Mouse (Mus musculus): ENCODE measurements around the gene Psmc1. TPM values are rescaled to one million over a fixed set of nuclear protein-coding genes. Genes with fewer than 3 reads are reported as not detected.

The Psmc1 gene
- polyA plus RNA-seq, 1 experiment from 2014 or later, result 191 TPM

DNA sequence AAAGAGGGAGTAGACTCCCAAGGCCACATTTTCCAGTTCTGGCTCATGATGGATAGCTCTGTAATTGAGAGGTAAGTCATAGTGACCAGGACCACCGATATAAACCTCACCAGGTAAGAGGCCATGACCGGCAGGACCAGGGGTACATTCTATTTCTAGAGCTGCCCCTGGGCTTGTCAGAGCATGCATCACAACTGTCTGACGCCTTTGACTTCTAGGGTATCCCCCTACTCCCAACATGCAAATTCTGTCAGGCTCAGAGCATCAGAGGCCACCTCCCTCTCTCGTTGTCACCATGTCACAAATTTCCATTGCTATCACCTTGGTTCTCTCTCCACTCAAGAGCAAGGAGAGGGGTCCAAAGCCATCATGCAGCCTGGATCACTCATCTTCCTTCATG is 19.2 kb upstream of the Psmc1 start:
- ATAC-seq, result no peak
- DNase-seq (ENCODE audit: low read depth, low spot score), result no peak
- CTCF ChIA-PET, result no interaction called here
- H3K27me3 ChIP-seq, result peaks cover 49% of the 10 kb centered on the region
- POLR2A ChIA-PET, result no interaction called here
- no peak for TF ChIP-seq CTCF (IDR thresholded peaks at IDR 0.05)
- in situ Hi-C loops (cut with MboI; ENCODE audit: low pct_unique_long_range_greater_than_20kb), result no loop called here

DNA sequence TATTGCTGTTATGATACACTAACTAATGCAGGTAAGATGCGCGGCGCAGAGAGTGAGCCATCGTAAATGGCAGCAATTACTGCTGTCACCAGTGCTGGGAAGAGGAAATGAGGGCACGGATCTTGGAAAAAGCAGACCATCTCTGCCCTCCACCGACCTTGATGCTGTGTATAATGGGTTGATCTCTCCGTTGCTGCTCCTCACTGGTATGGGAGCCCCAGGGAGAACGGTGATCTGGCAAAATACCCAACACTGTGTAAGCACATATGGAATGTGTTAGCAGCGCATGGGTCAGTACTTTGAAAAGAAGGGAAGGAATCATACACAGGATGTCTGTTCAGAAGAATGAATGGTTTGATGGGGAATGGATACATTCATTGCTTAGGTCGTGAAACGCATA is 16.9 kb upstream of the Psmc1 start:
- H3K27me3 ChIP-seq, result peaks cover 33% of the 10 kb centered on the region
- DNase-seq (ENCODE audit: low read depth, low spot score) (no peak), ATAC-seq (no peak)
- in situ Hi-C loops (cut with MboI; ENCODE audit: low pct_unique_long_range_greater_than_20kb), result no loop called here
- ChIA-PET CTCF (no interaction called here), POLR2A (no interaction called here)
- TF ChIP-seq CTCF (IDR thresholded peaks at IDR 0.05), result no peak

DNA sequence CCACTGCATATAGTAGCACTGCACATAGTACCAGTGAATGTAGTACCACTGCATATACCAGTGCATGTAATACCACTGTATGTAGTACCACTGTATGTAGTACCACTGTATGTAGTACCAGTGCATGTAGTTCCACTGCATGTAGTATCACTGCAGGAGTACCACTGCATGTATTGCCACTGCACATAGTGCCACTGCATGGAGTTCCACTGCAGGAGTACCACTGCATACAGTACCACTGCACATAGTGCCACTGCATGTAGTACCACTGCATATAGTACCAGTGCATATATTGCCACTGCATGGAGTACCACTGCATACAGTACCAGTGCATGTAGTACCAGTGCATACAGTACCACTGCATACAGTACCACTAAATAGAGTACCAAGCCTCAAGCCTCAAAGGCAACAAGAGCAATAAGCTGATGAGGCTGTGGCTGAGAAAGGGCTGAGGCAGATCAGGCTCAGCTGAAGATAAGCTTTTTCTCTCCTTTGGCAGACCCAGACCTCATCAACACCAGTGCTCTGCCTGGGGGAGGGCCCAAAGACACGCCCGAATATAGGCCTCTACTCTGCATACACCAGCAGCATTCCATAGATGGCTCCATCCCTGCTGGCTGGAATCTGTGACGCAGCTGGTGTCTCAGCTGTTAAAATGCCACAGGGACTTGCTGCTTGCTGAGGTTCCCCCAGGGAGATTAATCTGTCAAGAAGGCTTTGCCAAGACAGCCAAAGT is 9.8 kb upstream of the Psmc1 start:
- ChIA-PET CTCF (no interaction called here), POLR2A (no interaction called here)
- no peak for DNase-seq (ENCODE audit: low read depth, low spot score)
- in situ Hi-C loops (cut with MboI; ENCODE audit: low pct_unique_long_range_greater_than_20kb), result loop anchor here (5.0 to 10.0 kb wide), 2 partner anchors 208 to 1015 kb away; no protein-coding TSS in a partner anchor
- ATAC-seq, result no peak
- no peaks in the 10 kb centered on the region for H3K27me3 ChIP-seq
- no peak for TF ChIP-seq CTCF (IDR thresholded peaks at IDR 0.05)

DNA sequence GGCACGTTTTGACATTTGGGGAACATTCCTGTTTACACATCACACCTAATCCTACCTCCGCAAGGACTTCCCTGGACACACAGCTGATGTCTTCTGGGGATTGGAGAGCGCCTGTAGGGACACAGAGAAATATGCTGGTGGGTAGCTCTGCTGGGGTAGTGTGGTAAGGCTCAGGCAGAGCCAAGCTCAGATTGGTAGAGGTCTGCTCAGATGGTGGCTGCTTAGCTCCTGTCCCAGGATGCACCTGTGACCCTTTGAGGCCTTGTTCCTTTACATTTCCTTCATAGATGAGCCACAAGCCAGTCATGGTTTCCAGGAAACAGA is 9.3 kb upstream of the Psmc1 start:
- no peak for DNase-seq (ENCODE audit: low read depth, low spot score)
- ChIA-PET CTCF (no interaction called here), POLR2A (no interaction called here)
- TF ChIP-seq CTCF (IDR thresholded peaks at IDR 0.05), result no peak
- H3K27me3 ChIP-seq, result no peaks in the 10 kb centered on the region
- ATAC-seq, result no peak
- in situ Hi-C loops (cut with MboI; ENCODE audit: low pct_unique_long_range_greater_than_20kb), result loop anchor here (5.0 to 10.0 kb wide), 2 partner anchors 208 to 1016 kb away; no protein-coding TSS in a partner anchor

DNA sequence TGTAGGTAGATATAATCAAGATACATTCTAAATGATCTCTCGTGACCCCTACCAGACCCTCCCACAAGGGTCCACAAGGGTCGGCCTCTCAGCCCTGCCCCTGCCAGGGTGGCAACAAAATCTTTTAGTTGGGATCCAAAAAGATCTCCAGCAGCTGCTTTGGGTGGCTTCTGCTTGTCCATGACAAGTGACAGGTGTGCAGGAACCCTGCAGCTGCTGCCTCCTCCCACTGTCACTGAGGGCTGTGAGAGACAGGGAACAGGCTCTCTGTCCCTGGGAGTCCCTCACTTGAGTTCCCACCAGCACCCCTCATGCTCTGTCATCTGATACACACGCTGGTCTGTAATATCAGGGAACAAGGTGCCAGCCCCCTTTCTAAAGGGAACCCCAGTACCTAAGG is 8.3 kb upstream of the Psmc1 start:
- TF ChIP-seq CTCF (IDR thresholded peaks at IDR 0.05), result no peak
- in situ Hi-C loops (cut with MboI; ENCODE audit: low pct_unique_long_range_greater_than_20kb), result loop anchor here (5.0 to 10.0 kb wide), 2 partner anchors 209 to 1017 kb away; no protein-coding TSS in a partner anchor

DNA sequence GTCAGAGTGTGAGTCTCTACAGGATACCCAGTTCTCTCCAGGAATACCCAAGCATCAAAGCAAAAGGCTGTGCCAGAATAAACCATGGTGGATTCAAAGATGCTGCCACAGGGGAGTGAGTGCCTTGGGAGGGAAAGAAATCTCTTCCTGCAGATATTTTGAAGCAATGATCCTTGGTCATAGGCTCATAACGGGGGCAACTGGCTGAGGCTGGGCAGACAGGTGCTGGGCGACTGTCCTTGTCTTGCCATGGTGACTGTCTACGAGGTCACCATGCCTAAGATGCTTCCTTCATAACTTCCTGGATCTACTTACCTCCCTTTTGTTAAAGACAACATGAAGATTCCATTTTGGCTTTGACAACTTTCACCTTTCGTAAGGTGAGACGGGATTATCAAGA is 5.4 kb upstream of the Psmc1 start:
- ATAC-seq (no peak), DNase-seq (ENCODE audit: low read depth, low spot score) (no peak)
- POLR2A ChIA-PET, result no interaction called here
- CTCF ChIA-PET, result no interaction called here
- in situ Hi-C loops (cut with MboI; ENCODE audit: low pct_unique_long_range_greater_than_20kb), result loop anchor here (5.0 to 10.0 kb wide), 2 partner anchors 212 to 1020 kb away; no protein-coding TSS in a partner anchor
- H3K27me3 ChIP-seq, result no peaks in the 10 kb centered on the region
- no peak for TF ChIP-seq CTCF (IDR thresholded peaks at IDR 0.05)

More for the DNA sequence above, 8.3 kb upstream of the Psmc1 start:
- no peaks in the 10 kb centered on the region for H3K27me3 ChIP-seq
- ATAC-seq (no peak), DNase-seq (ENCODE audit: low read depth, low spot score) (no peak)
- ChIA-PET CTCF (no interaction called here), POLR2A (no interaction called here)

DNA sequence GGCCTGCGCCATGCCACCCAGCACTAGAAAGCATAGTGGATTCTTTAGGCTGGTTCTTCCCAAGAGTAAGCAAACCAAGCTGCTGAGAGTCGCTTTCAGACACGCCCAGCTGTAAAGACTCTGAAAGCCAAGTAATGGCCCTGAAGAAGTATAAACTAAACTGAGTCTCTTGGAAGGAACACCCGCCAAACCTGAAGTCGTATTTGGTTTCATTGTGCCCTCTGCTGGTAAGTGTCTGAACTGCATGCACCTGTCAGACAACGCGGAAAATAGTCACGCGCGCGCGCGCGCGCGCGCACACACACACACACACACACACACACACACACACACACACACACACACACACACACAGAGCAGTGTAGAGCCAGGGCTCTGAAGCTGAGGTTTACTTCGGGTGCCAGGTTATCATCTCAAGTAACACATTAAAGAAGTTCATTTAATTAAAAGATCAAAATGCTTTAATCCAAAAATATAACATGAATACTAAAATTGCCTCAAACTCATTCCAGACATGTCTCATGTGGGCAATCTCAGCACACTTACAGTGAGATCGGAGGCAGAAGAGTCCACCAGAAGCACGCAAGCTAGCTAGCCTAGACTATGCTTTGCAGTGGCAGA is 3.6 kb upstream of the Psmc1 start:
- ChIA-PET CTCF (interaction anchor here (0.9 to 1.7 kb wide), 2 partner anchors 21 to 210 kb away, joined by 3 read pairs; no protein-coding TSS in a partner anchor), POLR2A (interaction anchor here (0.7 kb wide), 1 partner anchor 206 kb away, joined by 3 read pairs; no protein-coding TSS in a partner anchor)
- peak; percentile 78 for TF ChIP-seq CTCF (IDR thresholded peaks at IDR 0.05)
- H3K27me3 ChIP-seq, result no peaks in the 10 kb centered on the region
- in situ Hi-C loops (cut with MboI; ENCODE audit: low pct_unique_long_range_greater_than_20kb), result loop anchor here (5.0 to 10.0 kb wide), 2 partner anchors 144 to 1022 kb away; partner anchors contain the start of gene Kcnk13
- no peak for DNase-seq (ENCODE audit: low read depth, low spot score)
- no peak for ATAC-seq

DNA sequence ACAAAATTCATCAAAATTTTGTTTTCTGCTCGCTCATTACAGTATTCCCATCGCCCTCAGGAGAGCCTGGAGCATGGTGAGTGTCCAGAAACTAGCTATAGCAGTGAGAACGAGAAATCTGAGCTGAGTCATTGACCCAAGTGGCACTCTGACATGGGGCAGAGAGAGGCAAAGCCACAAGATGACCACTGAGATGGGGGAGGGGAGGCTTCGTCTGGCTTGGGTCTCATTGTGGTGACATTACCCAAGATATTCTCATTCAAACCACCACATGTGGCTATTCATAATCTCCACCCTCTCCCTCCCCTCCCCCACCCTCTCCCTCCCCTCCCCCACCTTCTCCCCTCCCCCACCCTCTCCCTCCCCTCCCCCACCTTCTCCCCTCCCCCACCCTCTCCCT is 2.5 kb upstream of the Psmc1 start:
- no peak for DNase-seq (ENCODE audit: low read depth, low spot score)
- no peak for ATAC-seq
- POLR2A ChIA-PET, result no interaction called here
- H3K27me3 ChIP-seq, result no peaks in the 10 kb centered on the region
- CTCF ChIA-PET, result interaction anchor here (0.9 to 1.7 kb wide), 2 partner anchors 20 to 211 kb away, joined by 3 read pairs; no protein-coding TSS in a partner anchor
- no peak for TF ChIP-seq CTCF (IDR thresholded peaks at IDR 0.05)
- in situ Hi-C loops (cut with MboI; ENCODE audit: low pct_unique_long_range_greater_than_20kb), result loop anchor here (5.0 to 10.0 kb wide), 2 partner anchors 145 to 1023 kb away; partner anchors contain the start of gene Kcnk13

DNA sequence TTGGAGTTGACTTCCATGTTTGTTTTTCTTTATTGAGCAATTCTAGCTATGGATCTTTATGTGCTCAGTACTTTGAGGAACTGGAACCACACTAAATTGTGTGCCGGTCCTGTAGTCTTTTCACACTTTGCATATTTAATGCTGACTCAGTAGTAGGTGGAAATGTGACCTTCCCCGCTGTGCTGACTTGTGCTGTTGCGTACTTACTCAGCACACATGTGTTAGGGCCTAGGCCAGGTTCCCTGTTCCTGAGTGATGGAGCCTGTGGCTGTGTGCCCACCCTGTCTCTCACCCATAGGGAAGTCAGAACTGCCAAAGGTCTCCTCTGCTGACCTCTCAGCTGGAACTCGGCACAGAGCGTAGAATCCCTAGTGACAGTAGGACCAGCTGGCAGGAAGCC is 6.0 kb downstream of the Psmc1 start:
- no peak for TF ChIP-seq CTCF (IDR thresholded peaks at IDR 0.05)
- in situ Hi-C loops (cut with MboI; ENCODE audit: low pct_unique_long_range_greater_than_20kb), result no loop called here
- no peaks in the 10 kb centered on the region for H3K27me3 ChIP-seq
- DNase-seq (ENCODE audit: low read depth, low spot score) (no peak), ATAC-seq (no peak)
- ChIA-PET POLR2A (no interaction called here), CTCF (interaction anchor here (3.0 kb wide), 1 partner anchor 15 kb away, joined by 14 read pairs; no protein-coding TSS in a partner anchor)

DNA sequence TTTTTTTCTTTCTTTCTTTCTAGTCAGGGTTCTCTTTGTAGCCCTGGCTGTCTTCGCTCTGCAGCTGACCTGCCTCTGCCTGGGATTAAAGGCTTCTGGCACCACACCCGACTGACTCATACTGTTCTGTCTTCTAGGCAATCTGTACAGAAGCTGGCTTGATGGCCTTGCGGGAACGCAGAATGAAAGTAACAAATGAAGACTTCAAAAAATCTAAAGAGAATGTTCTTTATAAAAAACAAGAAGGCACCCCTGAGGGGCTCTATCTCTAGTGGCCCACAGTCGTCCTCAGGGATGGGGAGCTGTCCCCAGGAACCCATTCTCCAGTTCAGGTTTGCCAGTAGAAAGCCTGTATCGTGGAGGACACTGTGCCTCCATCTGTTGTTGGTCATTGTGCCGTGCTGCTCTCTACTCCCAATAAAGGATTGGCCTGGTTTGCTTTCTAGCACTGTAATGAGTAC is 13.0 kb downstream of the Psmc1 start:
- no peak for DNase-seq (ENCODE audit: low read depth, low spot score)
- CTCF ChIA-PET, result interaction anchor here (1.1 to 1.4 kb wide), 3 partner anchors 8 to 12 kb away, joined by 3 to 6 read pairs (median 3); no protein-coding TSS in a partner anchor
- no peak for ATAC-seq
- in situ Hi-C loops (cut with MboI; ENCODE audit: low pct_unique_long_range_greater_than_20kb), result no loop called here
- no peak for TF ChIP-seq CTCF (IDR thresholded peaks at IDR 0.05)
- POLR2A ChIA-PET, result no interaction called here
- no peaks in the 10 kb centered on the region for H3K27me3 ChIP-seq

DNA sequence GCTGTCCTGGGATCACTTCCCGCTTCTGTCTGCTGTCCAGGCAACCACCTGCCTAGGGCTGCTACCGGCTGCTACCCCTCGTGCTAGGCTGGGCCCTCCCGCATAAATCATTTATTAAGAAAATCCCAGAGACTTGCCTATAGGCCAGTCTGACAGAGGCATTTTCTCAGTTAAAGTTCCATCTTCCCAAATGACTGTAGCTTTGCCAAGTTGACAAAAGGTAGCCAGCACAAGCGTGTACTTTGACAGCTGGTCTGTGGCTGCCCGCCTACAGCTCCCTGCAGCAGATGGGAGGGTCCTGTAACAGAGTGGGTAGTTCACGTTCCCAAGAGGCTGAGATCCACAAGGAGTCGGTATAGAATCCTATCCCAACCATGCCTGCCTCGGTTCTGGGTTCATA is 13.5 kb downstream of the Psmc1 start:
- no peak for DNase-seq (ENCODE audit: low read depth, low spot score)
- no peak for TF ChIP-seq CTCF (IDR thresholded peaks at IDR 0.05)
- POLR2A ChIA-PET, result no interaction called here
- in situ Hi-C loops (cut with MboI; ENCODE audit: low pct_unique_long_range_greater_than_20kb), result no loop called here
- H3K27me3 ChIP-seq, result no peaks in the 10 kb centered on the region
- ATAC-seq, result no peak
- CTCF ChIA-PET, result interaction anchor here (1.3 kb wide), 1 partner anchor 9 kb away, joined by 3 read pairs; no protein-coding TSS in a partner anchor
